Mouse (Mus musculus) C2C12 (cell line): Measurements from ENCODE around the gene Slc43a2.

Experiments used
- CEBPB ChIP-seq: IDR thresholded peaks from one replicate; pipeline ENCODE4 v1.6.1; 2011; ENCODE audit warnings: low read depth, mild to moderate bottlenecking, control low read depth, moderate library complexity
- CTCF ChIP-seq: IDR thresholded peaks from one replicate; pipeline ENCODE4 v1.5.1; 2011; ENCODE audit not compliant: control insufficient read depth, insufficient read depth, insufficient read length
- MYOD1 ChIP-seq: IDR thresholded peaks from one replicate; pipeline ENCODE4 v1.6.1; 2011; ENCODE audit warnings: low read depth; ENCODE audit not compliant: control insufficient read depth, insufficient read length
- MYOG ChIP-seq: IDR thresholded peaks from one replicate; pipeline ENCODE4 v1.6.1; 2011; ENCODE audit not compliant: control insufficient read depth, insufficient read length; ENCODE audit errors: extremely low read depth

GRCm38 (mm10) chr11:75538970-75539299 is 7.4 kb downstream of the Slc43a2 start:
- TF ChIP-seq CTCF (no peak), MYOD1 (no peak), MYOG (no peak), CEBPB (no peak)
